Mouse (Mus musculus) gastrocnemius, postnatal 36 days (tissue): ENCODE measurements around the gene Adamts12. TPM values are rescaled to one million over a fixed set of nuclear protein-coding genes. Genes with fewer than 3 reads are reported as not detected.

Source experiments
- DNase-seq, 2 experiments: peaks; one replicate each; pipeline ENCODE4 v3.0.0; 2022
- intact Hi-C: fragments of 180-260 bp; cut with DNase I; formaldehyde crosslinking; loops from one replicate; pipeline ENCODE4 v1.15.1; 2025
- long read RNA-seq, 2 experiments: library from polyadenylated mRNA; stranded (forward); transcript quantifications; one replicate each; pipeline ENCODE4 v2.0.0; 2021
- total RNA-seq, 2 experiments: library from RNA; stranded (reverse); gene quantifications; 2 replicates each; pipeline ENCODE4 v1.2.3; 2021

Gene Adamts12
- 1 to 10 TPM; 4.8 to 6.4 TPM for total RNA-seq
- long read RNA-seq, experiment 1, partial matches to known transcripts, result 0 of 1 reads
- long read RNA-seq, experiment 1, other reads (novel, unspliced or antisense), result 1 of 1 reads
- long read RNA-seq, experiment 2, partial matches to known transcripts, result 1 of 2 reads
- long read RNA-seq, experiment 2, other reads (novel, unspliced or antisense), result 1 of 2 reads

- intact Hi-C loops, result no loop called here
- peak; percentile 66 to 77 for DNase-seq
These were observed at the start of gene Adamts12 for GRCm38 (mm10) chr15:11064558-11065411. TSS of gene Adamts12 (plus strand) at chr15:11064790.

GRCm38 (mm10) chr15:11014931-11015330 is 49.7 kb upstream of the Adamts12 start:
- intact Hi-C loops, result no loop called here
- DNase-seq, result no peak

- no peak for DNase-seq
- intact Hi-C loops, result no loop called here
These were observed 37.6 kb upstream of the Adamts12 start for GRCm38 (mm10) chr15:11026801-11027561.

- intact Hi-C loops, result no loop called here
These were observed 34.4 kb upstream of the Adamts12 start for GRCm38 (mm10) chr15:11030188-11030587.

GRCm38 (mm10) chr15:11035947-11036474 is 28.6 kb upstream of the Adamts12 start:
- intact Hi-C loops, result loop anchor here (2.0 kb wide), 1 partner anchor 345 kb away; no protein-coding TSS in a partner anchor
- no peak for DNase-seq

More at GRCm38 (mm10) chr15:11030188-11030587, 34.4 kb upstream of the Adamts12 start:
- DNase-seq, result no peak

- intact Hi-C loops, result loop anchor here (2.0 kb wide), 1 partner anchor 344 kb away; no protein-coding TSS in a partner anchor
- peak in 1 of 2 experiments; percentile 18 for DNase-seq
These were observed 27.8 kb upstream of the Adamts12 start for GRCm38 (mm10) chr15:11036535-11037375.

- intact Hi-C loops, result loop anchor here (2.0 kb wide), 1 partner anchor 343 kb away; no protein-coding TSS in a partner anchor
These were observed 27.3 kb upstream of the Adamts12 start for GRCm38 (mm10) chr15:11037376-11037695.

GRCm38 (mm10) chr15:11037711-11038110 is 26.9 kb upstream of the Adamts12 start, which contains the start of gene Rxfp3:
TSS of gene Rxfp3 (minus strand) at chr15:11037991.
- intact Hi-C loops, result loop anchor here (1.0 to 2.0 kb wide), 2 partner anchors 283 to 343 kb away; no protein-coding TSS in a partner anchor
- DNase-seq, result no peak

More at GRCm38 (mm10) chr15:11037376-11037695, 27.3 kb upstream of the Adamts12 start:
- no peak for DNase-seq

GRCm38 (mm10) chr15:11038476-11038875 is 26.1 kb upstream of the Adamts12 start:
- no peak for DNase-seq
- intact Hi-C loops, result loop anchor here (1.0 kb wide), 1 partner anchor 282 kb away; no protein-coding TSS in a partner anchor

GRCm38 (mm10) chr15:11040067-11040466 is 24.5 kb upstream of the Adamts12 start:
- DNase-seq, result no peak
- intact Hi-C loops, result no loop called here

GRCm38 (mm10) chr15:11041229-11041628 is 23.4 kb upstream of the Adamts12 start:
- no peak for DNase-seq
- intact Hi-C loops, result no loop called here

- DNase-seq, result no peak
- intact Hi-C loops, result loop anchor here (1.0 kb wide), 1 partner anchor 9 kb away; no protein-coding TSS in a partner anchor
These were observed 21.8 kb upstream of the Adamts12 start for GRCm38 (mm10) chr15:11042828-11043227.

- DNase-seq, result no peak
- intact Hi-C loops, result no loop called here
These were observed 10.7 kb upstream of the Adamts12 start for GRCm38 (mm10) chr15:11053678-11054439.

GRCm38 (mm10) chr15:11054440-11055080 is 10.0 kb upstream of the Adamts12 start:
- intact Hi-C loops, result no loop called here
- DNase-seq, result no peak

GRCm38 (mm10) chr15:11062903-11063302 is 1.7 kb upstream of the Adamts12 start:
- DNase-seq, result no peak
- intact Hi-C loops, result no loop called here

GRCm38 (mm10) chr15:11064160-11064557 is 431 bp upstream of the Adamts12 start:
- intact Hi-C loops, result no loop called here
- no peak for DNase-seq

GRCm38 (mm10) chr15:11065528-11066171 is 1.1 kb downstream of the Adamts12 start:
- intact Hi-C loops, result no loop called here
- no peak for DNase-seq

GRCm38 (mm10) chr15:11066299-11066698 is 1.7 kb downstream of the Adamts12 start:
- intact Hi-C loops, result no loop called here
- no peak for DNase-seq
